Mouse (Mus musculus) adrenal gland, postnatal 36 days (tissue): ENCODE data around the gene Myo16. TPM values are rescaled to one million over a fixed set of nuclear protein-coding genes. Genes with fewer than 3 reads are reported as not detected.

Experiments used
- DNase-seq, 2 experiments: peaks; one replicate each; pipeline ENCODE4 v3.0.0; 2021; ENCODE audit warnings: mixed read lengths in 1 of 2
- total RNA-seq, 2 experiments: library from RNA; stranded (reverse); gene quantifications; 2 replicates each; pipeline ENCODE4 v1.2.3; 2021

Gene Myo16
- total RNA-seq, 2 experiments from 2014 or later = not detected

DNA sequence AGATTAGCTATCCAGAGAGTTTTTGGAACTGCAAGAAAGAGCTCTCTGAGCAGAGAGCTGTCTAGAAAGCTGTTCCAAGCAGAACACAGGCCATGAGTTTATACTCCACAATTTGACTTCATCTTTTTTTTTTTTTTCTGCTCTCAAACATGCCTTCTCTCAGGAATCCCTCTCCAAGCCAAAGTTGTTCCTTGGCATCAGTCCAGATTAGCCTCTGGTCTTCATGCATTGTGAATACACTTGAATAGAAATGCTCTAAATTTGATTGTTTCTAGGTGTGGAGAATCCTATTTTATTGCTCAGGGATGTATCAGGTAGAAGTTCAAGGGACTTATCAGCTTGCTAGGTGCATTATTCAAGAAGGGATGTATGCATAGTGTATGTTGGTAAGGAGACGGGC, 151.0 kb downstream of the Myo16 start:
- DNase-seq = no peak

GRCm38 (mm10) chr8:10307345-10307744, 153.6 kb downstream of the Myo16 start:
- no peak for DNase-seq

- no peak for DNase-seq
Observed at GRCm38 (mm10) chr8:10307770-10308476, 154.2 kb downstream of the Myo16 start.

GRCm38 (mm10) chr8:10310470-10310869, 156.8 kb downstream of the Myo16 start:
- no peak for DNase-seq

GRCm38 (mm10) chr8:10312316-10312715, 158.6 kb downstream of the Myo16 start:
- DNase-seq = no peak

DNA sequence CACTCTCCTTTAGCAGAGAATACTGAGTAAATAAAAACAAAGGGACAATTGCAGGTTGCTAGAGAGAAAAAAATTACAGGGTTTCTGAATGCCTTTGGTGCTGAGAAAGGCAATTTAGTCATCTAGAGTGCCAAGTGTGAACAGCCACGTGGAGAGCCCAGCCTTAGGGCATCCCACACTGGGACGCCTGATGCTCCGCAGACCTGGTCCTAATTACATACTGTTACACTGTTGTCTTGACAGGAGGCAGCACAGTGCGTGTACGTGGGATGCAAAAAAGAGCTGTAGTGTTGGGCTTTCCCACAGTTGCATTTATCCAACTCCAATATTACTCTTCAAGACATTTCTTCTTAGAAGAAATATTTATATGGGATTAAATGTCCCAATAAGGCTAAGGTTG, 162.5 kb downstream of the Myo16 start:
- DNase-seq = no peak

- no peak for DNase-seq
Observed at GRCm38 (mm10) chr8:10318103-10318502, 164.4 kb downstream of the Myo16 start.

- no peak for DNase-seq
Observed at GRCm38 (mm10) chr8:10350451-10350850, 196.7 kb downstream of the Myo16 start.

GRCm38 (mm10) chr8:10358711-10359110, 205.0 kb downstream of the Myo16 start:
- DNase-seq = no peak

- DNase-seq = no peak
Observed at GRCm38 (mm10) chr8:10362949-10363348, 209.2 kb downstream of the Myo16 start.

GRCm38 (mm10) chr8:10363654-10364406, 210.1 kb downstream of the Myo16 start:
- DNase-seq = no peak

DNA sequence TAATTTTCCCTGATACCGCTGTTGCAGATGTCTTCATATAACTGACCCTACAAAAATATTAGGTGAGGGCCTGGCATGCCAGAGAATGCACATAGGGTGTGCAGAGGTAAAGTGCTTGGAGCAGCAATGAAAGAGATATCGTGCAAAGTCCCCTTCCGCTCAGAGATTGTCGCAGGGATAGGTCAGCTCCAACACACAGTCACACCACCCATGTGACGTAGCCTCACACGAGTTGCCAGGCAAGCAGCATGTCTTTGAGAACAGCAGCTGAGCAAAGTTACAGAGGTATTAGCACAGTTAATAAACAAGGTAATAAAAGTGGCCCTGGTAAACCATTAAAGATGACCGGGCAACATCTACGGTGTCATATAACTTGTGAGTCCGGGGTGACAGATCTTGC, 212.4 kb downstream of the Myo16 start:
- no peak for DNase-seq

DNA sequence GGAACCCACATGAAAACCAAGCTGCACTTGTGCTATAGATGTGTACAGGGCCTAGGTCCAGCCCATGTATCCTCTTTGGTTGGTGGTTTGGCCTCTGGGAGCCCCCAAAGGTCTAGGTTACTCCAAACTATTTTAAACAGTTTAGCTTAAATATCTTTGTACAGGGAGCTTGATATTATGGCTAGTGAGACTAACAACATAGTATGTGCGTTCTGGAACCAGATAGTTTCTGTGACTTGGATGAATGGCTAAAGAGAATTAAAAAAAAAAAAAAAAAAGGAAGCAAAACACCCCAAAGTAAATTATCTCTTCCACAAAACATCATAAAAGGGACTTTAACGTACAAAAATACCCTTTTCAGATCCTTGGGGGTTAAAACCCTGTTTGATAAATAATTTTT, 218.9 kb downstream of the Myo16 start:
- DNase-seq = no peak

- DNase-seq = no peak
Observed at GRCm38 (mm10) chr8:10387143-10387542, 233.4 kb downstream of the Myo16 start.

GRCm38 (mm10) chr8:10391096-10391683, 237.5 kb downstream of the Myo16 start:
- DNase-seq = no peak

DNA sequence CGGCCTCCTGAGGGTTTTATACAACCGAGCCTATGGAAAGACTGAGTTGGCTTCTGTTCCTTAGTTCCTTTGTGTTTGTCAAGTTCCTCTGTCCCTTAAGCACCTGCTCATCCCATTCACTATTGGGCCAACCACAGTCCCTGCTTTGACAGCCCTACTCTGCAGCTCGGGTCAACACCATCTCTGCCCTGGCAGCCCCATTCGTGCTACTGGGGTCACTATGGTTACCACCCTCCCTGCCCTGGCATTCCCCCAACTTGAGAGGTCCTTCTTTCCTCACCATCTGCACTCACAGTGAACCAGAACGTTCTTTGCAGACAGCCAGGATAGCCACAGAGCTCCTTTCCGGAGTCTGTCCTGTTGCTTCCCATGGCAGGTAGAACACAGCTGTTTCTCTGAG, 238.2 kb downstream of the Myo16 start:
- DNase-seq = no peak

GRCm38 (mm10) chr8:10394506-10394905, 240.8 kb downstream of the Myo16 start:
- DNase-seq = no peak

- no peak for DNase-seq
Observed at GRCm38 (mm10) chr8:10395146-10395545, 241.4 kb downstream of the Myo16 start.

- peak in 1 of 2 experiments; percentile 42 for DNase-seq
Observed at GRCm38 (mm10) chr8:10402606-10403005, 248.9 kb downstream of the Myo16 start.

DNA sequence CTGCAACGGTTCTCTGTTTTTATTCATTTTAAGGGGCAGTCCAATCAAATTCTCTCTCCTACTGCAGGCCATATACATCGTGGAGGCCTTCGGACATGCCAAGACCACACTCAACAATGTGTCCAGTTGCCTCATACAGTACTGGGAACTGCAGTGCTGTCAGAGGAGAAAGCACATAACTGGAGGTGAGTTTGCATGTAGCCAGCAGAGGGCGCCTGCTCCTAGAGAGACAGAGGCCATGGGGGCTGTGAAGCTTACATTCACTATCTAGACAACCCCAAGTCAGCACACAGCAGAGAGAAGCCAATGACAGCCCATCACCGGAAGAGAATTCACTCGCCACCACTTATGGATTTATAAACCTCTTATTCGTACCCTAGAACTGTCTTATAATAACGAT, 251.8 kb downstream of the Myo16 start:
- DNase-seq = peak; percentile 35 to 57

GRCm38 (mm10) chr8:10409043-10409442, 255.3 kb downstream of the Myo16 start:
- no peak for DNase-seq

GRCm38 (mm10) chr8:10411511-10411910, 257.8 kb downstream of the Myo16 start:
- no peak for DNase-seq

DNA sequence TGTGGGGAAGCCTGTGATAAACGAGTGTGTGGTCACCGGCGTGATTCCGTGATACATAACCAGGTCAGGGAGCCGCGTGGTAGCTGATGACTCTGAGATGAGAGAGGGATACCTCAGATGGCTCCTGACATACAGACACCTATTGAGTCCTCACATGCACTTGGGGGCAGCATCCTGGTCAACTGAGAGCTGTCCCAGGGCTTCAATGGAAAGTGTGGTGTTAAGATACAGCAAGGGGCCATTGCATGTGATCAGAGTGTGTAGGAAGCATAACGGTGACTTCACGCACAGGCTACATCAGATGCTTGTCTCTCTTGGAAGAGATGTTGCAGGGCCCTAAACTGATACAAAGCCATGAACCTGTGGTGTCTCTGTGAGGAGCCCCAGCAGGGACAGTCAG, 260.2 kb downstream of the Myo16 start:
- DNase-seq = no peak
